Mouse (Mus musculus) left cerebral cortex, adult 18-20 months (tissue): ENCODE results near the gene Rreb1. TPM values are rescaled to one million over a fixed set of nuclear protein-coding genes. Genes with fewer than 3 reads are reported as not detected.
A peak's percentile ranks its signal among the peaks of the same experiment; 100 is the strongest.
"Not testable (repeated sequence)": the region's sequence is repeated elsewhere in the genome, so short reads cannot be mapped to it uniquely, and the experiment has no call there.

Experiments
- DNase-seq, 2 experiments: peaks; one replicate each; pipeline ENCODE4 v3.0.0; 2021 to 2022; ENCODE audit warnings: low spot score in 2 of 2, mixed read lengths in 1 of 2
- total RNA-seq, 2 experiments: library from RNA; stranded (reverse); gene quantifications; 2 replicates each; pipeline ENCODE4 v1.2.3; 2021

The Rreb1 gene
- total RNA-seq, 2 experiments from 2014 or later = 35.5 to 42.3 TPM

DNA sequence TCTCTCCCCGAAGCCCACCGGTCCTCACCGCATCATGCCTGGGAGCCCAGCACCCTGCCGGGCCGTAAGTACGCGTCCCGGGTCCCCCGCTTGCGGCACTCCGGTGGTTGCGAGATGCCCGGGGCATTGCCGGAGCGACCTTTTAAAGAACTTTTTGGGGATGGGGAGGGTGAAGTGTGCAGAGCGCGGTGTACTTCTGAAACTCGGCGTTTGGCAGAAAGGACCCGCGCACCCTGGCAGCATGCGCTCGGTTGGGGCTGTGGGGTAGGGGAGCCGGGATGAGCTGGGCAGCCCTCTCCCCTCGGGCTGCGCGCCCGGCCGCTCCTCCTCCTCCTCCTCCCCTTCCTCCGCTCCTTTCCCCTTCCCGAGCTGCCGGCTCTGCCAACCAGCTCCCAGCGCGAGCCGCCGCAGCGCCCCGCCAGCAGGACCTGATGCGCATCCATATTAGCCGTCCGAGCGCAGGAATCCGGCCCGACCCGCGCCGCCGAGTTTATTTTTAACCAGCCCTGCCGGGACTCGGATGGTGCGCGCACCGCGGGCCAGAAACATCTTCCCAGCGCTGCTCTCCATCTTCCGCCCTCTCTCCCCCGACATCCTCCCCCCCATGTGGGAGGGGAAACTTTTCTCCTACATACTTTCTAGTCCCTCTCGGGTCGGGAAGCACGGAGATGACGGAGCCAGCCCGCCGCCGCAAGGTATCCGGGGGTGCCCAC, 48.2 kb downstream of the Rreb1 start:
- DNase-seq = peak; percentile 35 to 43

DNA sequence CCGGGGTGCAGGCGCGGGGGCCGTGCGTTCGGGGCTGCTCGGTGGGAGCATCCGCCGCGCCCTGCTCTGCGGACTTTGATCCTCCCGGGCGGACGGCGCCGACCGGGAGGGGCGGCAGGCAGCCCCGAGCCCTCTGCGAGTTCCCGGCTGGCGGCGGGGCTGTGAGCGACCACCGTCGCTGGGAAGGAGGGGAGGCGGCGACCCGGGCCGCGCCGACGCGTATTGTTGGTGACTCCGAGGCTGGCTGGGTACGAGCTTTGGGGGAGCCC, 48.7 kb downstream of the Rreb1 start:
- DNase-seq = no peak

DNA sequence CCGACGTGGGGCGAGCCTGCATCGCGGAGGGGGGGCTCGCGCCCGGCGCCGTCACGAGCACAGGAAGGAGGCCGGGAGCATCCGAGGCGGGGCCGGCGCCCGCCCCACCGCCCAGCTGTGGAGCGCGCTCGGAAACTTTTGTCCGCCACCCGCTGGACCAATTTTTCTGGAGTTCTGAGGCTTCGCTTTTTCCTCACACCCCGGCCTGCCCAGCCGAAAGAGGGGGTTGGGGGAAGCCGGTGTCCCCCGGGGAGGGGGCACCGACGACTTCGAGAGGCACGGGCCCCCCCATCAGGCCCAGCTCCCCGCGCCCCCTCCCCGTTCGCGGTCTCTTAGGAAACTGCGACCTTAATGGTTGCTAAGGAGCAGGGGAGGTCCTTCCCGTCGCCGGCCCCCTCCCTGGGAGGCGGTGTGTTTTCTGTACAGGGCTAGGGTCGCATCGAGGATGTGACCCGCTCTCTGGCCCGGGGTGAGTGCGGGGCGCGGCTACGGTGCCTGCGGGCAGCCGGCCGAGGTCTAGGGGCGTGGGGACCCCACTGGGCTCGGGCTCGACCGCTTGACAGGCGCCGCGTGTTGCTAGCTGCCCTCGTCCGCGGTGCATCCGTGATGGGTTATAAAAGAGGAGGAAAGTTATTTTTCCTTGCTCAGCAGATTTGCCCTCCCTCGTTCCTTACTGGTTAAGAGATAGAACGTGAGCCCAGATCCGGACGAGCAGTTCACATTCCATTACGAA, 49.2 kb downstream of the Rreb1 start:
- DNase-seq = peak in 1 of 2 experiments; percentile 12

DNA sequence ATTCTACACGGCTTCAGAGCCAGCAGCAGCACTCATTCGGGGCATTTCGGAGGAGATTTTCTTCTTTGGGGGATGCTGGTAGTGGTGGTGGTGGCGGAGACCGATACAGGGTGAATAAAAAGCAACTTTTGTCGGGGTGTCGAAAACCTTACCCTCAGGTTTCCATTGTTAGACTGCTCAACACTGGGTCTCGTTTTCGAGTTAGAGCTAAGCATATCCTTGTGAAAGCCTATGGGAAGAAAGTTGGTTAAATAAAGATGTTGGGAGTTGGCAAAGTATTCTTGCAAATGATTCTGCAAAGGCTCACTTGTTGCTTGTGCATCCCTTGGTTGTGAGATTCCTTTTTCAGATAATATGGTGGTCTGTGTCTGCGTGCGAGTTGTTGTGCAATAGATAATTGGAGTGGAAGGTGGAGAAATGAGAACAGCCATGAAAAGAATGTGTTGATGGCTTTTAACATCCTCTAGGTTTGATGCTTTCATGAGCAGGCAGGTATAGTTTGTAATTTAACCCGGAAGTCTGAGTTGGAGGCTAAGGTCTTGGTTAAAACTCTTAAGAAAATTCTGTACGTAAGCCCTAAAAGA, 49.9 kb downstream of the Rreb1 start:
- no peak for DNase-seq

DNA sequence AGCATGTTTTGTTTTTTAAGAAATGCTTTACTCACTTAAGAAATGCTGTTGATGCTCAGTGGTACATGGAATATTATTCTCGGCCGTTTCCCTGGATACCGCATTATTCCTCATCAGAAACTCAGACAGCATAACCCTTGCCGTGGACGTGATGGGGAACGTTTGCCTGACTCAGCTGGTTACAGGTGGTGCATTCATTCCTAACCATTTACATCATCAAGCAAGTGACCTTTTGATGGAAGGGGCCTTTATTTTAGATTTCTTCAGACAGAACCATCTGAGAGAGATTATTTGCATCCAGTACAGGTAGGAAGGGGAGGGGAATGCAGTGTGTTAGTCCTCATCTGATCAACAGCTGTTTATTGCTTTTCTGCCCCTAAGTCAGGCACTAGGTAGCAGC, 50.7 kb downstream of the Rreb1 start:
- no peak for DNase-seq

DNA sequence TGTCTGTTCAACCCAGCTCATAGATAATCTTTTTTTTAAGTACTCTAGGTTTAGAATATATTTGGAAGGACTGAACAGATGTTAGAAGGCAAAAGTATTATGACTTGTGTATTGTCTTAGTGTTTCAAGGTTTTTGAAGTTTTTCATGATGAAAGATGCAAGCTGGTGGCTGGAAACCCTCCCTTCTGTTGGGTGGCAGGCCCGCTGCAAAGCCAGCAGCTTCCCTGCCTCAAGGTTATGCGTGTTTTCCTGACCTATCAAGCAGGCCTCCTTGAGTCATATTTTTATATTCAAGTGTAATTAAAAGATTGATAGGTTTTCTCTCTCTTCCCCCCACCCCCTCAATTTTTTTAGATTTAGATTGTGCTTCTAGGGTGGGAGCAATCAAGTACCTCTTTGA, 52.1 kb downstream of the Rreb1 start:
- no peak for DNase-seq

DNA sequence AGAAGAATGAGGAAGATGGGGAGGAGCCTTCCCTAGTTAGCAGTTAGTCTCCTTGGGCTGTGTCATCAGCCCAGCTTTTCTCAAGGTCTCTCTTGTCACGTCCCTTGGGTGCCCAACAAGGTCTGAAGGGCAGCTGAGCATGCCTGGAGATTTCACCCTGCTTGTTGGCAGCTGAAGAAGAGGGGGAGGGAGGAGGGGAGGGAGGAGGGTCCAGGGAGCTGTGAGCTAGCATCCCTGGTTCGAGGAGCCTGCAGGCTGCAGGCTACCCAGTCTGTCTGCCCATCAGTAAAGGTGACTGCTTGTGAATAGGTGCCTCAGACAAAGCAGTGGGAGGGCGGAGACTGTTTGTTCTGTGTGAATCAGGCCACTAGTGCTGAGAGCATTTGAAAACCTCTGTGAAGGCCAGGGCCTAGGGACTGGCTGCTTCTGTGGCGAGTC, 52.7 kb downstream of the Rreb1 start:
- no peak for DNase-seq

DNA sequence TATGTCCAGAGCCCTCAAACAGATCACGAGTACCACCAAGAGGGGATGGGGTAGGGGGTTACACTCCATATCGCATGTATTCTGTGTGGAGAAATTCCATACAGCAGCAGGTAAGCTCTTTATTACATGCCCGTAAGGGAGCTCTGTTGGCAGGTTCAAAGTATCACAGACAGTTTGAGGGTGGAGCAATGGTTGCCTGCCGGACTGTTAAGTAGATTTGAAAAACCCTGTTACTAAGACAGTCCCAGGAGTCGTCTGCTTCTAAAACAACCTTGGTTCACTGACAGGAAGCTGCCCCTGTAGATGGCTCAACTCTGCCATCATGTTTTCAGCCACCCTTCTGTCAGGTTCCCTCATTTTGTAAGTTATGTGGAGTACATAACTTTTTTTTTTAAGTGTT, 54.3 kb downstream of the Rreb1 start:
- no peak for DNase-seq

DNA sequence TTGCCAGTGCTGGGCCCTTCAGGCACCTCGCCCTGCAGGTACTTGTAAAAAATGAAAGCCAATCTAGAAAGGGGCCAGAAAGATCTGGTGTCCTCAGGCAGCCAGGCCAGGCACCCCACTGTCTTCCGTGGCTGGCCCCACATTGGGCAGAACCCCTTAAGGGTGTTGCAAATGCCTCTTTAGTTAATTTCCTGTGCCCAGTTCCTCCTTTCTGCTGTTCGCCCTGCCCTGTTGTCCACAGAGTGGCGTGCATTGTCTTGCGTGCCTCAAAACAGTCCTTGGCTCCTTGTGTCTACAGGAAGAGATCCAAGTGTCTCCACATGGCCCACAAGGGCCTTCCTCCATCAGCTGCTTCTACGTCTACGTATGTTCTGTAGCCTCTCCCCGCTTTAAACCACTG, 55.3 kb downstream of the Rreb1 start:
- DNase-seq = no peak

DNA sequence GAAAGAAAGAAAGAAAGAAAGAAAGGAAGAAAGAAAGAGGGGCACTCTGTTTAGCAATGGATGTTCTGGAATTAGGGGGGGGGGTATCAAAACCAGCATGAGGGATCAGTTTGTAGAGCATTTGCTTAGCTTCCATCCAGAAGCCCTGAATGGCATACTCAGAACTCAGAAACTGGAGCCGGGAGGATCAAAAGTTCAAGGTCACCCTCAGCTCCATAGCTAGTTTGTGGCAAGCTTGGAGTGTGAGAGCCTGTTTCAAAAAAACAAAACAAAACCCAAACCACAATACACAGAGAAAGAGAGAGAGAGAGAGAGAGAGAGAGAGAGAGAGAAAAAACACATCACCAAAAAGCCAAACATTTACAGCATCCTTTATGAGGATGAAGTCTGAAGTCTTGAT, 57.1 kb downstream of the Rreb1 start:
- no peak for DNase-seq

DNA sequence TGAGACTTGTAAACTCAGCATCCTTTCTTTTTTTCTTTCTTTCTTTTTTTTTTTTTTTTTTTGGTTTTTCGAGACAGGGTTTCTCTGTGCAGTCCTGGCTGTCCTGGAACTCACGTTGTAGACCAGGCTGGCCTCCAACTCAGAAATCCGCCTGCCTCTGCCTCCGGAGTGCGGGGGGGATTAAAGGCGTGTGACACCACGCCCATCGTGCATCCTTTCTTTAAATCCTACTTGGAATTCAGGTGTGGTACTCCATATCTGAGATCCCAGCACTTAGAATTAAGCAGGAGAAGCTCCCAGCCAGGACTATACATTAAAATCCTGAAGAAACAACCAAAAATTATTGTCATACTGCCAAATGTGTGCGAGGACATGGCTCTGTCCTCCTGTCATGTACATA, 57.6 kb downstream of the Rreb1 start:
- not testable (repeated sequence) for DNase-seq

DNA sequence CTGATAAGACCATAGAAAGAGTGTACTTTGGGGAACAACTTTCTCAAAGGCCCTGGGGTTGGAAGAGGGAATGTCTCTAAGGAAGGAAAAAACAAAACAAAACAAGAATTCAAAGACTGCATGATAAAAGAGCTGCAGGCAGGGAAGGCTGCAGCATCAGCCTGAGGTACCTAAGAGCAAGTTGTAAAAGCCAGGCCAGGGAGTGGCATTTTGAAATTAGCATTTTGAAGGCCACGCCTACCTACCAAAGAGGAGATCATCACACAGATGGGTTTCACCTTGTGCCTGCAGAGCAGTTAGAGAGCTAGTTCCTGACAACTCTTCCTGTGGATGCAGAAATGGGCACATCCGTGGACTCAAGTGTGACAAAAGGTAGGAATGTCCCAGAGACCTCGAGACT, 59.2 kb downstream of the Rreb1 start:
- DNase-seq = no peak

DNA sequence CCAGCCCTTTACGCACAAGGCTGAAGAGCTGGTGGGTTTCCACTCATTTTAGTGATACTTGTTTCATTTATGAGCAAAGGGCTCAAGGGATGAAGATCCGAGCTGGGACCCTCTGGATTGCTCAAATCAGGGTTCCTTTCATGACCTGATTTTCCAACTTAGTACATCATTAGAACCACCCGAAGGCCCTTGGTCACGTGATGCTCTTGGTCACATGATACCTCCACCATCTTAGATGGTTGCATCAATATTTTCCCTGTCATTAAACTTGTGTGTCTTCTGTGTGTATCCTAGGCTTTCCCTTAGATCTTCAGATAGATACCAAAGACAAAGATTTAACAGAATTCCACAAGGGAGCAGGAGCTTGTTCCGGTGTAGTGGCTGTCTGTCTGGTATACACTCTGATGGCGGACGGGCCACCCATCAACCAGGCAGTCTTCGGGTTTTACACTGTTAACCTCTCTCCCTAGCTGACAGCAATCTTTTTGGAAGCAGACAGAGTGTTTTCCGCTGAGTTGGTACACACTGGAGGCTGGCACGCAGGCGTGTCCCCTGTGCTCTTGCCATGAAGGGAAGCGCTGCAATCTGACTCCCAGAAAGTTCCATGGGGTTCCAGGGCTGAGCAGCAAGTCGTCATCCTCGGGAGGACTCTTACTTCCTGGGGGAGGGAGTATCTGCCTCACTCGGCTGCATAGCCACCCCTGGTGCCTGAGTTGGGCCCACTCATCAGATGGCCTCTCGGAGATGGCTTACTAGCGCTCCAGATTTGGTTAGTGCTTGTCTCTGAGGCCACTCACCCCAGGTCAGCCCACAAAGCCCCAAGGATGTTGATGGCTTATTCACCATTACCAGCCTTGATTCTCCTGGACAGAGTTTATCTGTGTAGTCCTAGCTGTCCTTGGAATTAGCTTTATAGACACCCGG, 60.3 kb downstream of the Rreb1 start:
- no peak for DNase-seq

DNA sequence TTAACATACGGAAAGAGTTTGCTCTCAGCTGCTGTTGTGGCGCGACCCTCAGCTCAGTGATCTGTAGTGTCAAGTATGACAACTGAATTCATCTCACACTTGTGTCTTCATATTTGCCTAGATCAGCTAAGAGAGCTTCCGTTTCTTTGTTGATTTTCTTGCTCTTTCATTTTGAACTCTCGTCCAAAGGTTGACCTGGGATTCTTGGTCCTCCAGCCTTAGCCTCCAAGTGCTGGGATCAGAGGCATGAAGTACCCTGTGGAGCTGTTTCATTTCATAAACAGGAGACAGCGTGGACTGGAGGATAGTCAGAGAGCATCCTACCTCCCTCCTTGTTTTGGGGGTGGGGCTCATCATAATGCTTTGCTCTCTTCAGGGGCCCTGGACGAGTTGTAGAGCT, 65.0 kb downstream of the Rreb1 start:
- DNase-seq = no peak

DNA sequence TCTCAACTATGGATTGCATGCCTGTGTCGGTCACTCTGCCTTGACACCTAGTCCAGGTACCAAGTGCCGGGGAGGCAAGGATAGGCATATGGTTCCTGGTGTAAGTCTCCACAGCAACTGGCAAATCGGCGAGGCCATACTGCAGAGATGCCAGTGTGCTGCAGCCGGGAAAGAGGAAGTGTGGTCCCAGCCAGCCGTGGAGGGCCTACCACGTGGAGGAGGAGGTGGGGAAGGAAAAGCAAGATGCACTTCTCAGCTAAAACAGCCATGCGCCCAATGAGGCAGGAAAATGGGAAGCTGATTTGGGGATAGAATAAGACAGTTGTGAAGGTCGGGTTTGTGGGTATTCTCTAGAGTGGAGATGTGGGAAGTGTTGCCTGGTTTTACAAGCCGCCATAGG, 65.6 kb downstream of the Rreb1 start:
- DNase-seq = no peak

DNA sequence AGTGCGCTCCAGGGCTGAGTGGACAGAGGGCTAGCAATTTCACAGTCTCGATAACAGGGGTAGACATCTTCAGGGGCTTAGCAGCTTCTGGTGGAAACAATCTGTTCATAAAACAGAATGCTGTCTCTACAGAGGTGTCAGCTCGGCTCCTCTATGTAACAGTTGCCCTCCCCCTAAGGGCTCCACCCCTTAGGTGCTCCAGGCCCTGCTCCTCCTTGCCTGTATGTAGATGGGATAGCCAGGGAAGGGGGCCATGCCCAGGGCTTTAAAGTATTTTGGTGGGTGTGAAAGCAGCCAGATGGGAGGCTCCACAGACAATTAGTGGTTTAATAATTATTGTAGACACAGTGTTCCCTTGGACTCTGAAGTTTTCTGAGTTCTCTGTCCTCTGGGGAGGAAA, 67.0 kb downstream of the Rreb1 start:
- DNase-seq = no peak

DNA sequence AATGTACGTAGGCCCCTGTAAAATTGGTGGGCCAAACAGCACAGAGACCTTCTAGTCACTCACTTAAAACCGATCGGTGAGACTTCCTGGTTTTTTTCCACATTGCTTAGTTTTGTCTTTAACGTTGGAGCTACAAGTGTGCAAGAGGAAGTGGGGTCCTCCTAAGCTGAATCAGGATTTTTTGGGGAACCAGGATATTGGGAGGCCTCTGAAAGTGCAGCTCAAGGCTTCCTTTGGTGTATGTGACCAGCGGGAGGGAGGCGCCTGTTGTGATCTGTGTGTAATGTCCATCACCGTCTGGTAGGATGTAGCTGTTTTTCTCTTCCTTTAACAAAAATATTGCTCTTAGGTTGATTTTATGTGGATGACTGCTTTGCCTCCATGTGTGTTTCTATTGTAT, 67.4 kb downstream of the Rreb1 start:
- DNase-seq = no peak

DNA sequence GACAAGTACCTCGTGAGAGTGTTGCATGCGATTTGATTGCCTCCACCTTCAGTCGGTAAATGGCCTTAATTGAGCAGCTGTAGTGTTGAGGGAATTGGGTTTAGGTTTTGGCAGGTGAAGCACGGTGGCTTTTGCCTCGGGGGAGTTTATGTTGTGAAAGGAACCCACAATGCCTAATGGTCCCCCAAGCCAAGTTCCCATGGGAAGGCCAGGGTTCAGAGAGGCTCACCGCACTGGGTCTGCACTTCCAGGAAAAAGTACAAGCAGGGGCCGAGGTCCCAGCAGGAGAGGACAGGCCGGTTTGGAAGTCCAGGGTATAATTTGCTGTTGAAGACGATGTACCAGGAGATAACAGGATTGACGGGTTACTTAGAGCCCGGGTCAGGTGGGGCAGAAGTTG, 68.3 kb downstream of the Rreb1 start:
- DNase-seq = no peak

DNA sequence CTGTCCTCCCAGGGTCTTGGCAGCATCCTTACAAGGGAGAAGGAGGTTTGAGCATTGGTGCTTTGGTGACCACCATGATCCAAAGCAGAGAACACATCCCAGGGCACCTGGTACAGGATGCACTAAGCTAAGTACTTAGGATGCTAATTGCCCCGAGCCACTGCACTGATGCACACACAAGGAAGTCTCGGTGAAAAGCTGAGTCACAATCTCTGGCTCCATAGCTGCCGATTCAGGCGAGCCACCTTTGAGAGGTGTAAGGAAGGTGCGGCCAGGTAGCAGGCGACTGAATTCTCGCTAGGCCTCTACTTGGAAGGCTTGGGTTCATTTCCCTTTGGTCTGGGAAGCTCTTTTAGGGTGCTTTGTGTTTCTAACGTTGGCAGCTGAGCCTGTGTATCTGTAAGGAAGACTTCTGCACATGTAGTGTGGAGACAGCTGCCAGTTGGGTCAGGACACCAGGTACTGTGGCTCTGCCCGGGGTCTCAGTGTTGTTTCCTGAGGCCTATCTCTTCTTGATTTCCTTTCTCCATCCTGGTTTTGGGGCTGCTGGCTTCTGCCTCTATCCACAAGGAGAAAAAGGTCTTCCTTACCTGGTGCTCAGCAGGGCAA, 68.9 kb downstream of the Rreb1 start:
- no peak for DNase-seq

DNA sequence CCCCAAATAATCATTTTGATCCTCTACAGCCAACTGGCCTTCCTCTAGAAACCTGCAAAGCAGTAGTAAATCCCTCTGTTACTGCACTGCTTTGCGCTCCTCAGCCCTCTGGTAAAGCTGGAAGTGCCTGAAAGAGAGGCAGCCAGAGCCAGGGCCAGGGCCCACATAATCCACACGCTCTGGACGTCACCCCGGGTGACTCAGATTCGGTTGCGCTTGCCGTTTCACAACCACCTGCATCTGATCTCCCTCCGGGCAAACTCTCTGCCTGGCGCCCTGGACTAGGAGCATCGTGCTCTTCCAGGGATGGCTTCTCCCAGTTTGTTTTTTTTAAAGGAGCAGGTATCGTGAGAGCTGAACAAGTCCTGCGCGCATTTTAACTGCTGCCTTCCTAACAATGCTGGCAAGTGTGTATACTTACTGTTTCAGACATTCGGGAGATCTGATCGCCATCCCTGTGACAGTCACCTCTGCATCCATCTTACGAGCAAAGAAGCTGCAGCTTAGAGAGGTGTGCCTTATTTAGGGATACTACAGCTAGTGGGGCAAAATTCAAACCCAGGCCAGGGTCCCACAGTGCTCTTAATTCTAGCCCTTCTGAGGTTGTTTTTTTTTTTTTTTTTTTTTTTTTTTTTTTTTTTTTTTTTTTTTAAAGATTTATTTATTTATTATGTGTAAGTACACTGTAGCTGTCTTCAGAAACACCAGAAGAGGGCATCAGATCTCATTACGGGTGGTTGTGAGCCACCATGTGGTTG, 69.6 kb downstream of the Rreb1 start:
- DNase-seq = no peak

DNA sequence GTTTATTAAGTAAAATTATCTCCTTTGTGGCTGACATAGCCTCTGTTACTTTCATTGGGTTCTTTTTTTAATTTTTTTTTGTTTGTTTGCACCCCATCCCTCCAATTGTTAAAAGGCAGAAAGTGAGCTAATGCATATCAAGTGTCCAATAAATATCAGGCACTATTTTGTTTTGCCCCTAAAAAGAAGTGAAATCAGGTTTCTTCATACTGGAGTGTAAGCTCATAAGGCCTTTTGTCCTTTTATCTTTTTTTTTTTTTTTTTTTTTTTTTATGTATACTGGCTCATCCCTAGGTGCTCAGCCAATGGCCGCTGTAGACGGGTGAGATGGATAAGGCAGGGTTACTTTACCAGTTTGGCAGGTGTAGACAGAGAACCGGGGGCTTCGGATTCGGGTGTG, 70.2 kb downstream of the Rreb1 start:
- no peak for DNase-seq
